Mouse (Mus musculus): ENCODE data around the gene N4bp1. TPM values are rescaled to one million over a fixed set of nuclear protein-coding genes. Genes with fewer than 3 reads are reported as not detected.

Gene N4bp1
- polyA plus RNA-seq (2012; rRNA removed; ENCODE audit: low replicate concordance), result 9.1 and 17.0 TPM in 2 replicates

DNA sequence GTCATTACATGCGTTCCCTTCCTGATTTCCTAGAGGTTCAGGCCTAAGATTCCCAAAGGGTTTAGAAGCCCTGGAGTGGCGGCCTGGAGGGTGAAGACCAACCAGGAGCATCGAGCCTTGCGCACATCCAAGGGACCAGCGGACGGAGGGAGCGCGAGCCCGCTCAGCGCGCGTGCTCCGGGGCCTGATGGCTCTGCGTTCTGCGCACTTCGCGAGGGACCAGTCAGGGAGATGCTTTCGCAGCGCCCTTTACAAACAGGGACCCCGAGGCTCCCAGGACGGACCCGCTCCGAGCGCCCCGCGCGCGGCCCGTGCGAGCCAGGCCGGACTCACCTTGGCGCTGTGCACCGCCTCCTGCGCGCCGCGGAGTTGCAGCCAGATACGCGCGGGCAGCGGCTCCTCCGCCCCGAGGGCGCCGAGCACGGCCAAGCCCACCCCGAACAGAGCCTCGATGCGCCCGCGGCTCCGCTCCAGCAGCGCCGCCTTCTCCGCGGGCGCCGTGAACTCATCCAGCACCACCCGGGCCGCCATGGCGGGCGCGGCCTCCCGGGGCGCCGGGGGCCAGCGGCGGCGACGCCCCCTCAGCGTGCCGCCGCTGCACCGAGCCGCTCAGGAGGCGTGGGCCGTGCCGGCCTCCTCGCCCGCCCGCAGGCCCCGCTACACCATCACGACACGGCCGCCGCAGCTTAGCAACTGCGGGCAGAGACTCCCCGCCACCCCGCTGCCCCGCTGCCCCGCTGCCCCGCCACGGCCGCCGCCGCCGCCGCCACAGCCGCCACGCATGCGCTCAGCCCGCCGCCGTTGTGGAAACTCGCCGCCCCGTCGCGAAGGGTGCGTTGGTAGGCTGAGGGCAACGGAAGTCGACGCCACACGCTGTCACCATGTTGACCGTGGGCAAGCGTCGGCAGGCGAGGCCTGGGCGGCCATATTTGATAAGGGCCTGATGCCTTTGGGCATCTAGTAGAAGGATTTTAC, at the start of gene N4bp1:
Gene N4bp1, minus strand, starts transcription at position 770 of the 975 bp plus-strand sequence.

Other genes starting within 250 kb of the N4bp1 start
- gene Gm10638, start 139.6 kb downstream of the N4bp1 start, polyA plus RNA-seq (2012; rRNA removed; ENCODE audit: low replicate concordance), result 2.2 and 7.3 TPM in 2 replicates
- gene Siah1a, start 139.3 kb downstream of the N4bp1 start, polyA plus RNA-seq (2012; rRNA removed; ENCODE audit: low replicate concordance), result 21.2 and 34.1 TPM in 2 replicates